In genomic region chr4:140723801-140724200, GRCm38 (mm10) we compare ENCODE assay signal across 9 mouse cellular contexts. TPM values are rescaled to one million over a fixed set of nuclear protein-coding genes. Genes with fewer than 3 reads are reported as not detected.
DNase-seq lines count a peak whose midpoint lies in the region; ATAC-seq and TF ChIP-seq lines count a peak whose summit lies in the region.
"Had no signal": no experiment of that assay in that cellular context is flagged by ENCODE, and none has a peak within 500 bp of the region (broad histone marks: within the 10 kb centered on the region; RNA-seq: fewer than 3 reads in every experiment).

No protein-coding gene starts in this region.

- no peak overlapping the region for H3K27ac ChIP-seq in hindbrain, embryonic 16.5 days (ENCODE audit: low read depth, low read length)
- H3K27ac ChIP-seq in lung, embryonic 16.5 days (ENCODE audit: low read length): no peak overlapping the region
- no peak overlapping the region for H3K27ac ChIP-seq in small intestine, adult 2 months (ENCODE audit: insufficient read depth, low read depth, low read length)
- H3K27ac ChIP-seq: heart, embryonic 13.5 days had no signal

- 53% methylated on average over 5 of the region's 5 CpGs for WGBS in hindbrain, embryonic 16.5 days
- WGBS in lung, embryonic 16.5 days: 50% methylated on average over 5 of the region's 5 CpGs
- 73% methylated on average over 5 of the region's 5 CpGs for WGBS in small intestine, adult 2 months

- H3K9me3 ChIP-seq in hindbrain, embryonic 16.5 days (ENCODE audit: control insufficient read depth, low read length): no peaks in the 10 kb centered on the region
- H3K9me3 ChIP-seq in lung, embryonic 16.5 days (ENCODE audit: control insufficient read depth, low read length): no peaks in the 10 kb centered on the region
- H3K9me3 ChIP-seq: heart, embryonic 13.5 days had no signal

- 0 out of 2 replicates have a peak, but pooled peaks have one; percentile 25 for ATAC-seq in hindbrain, embryonic 16.5 days
- ATAC-seq in lung, embryonic 16.5 days (ENCODE audit: low read depth): peak; percentile 26; the same call in 1 of the 2 replicates

- peaks cover 19% of the 10 kb centered on the region for H3K36me3 ChIP-seq in hindbrain, embryonic 16.5 days (ENCODE audit: control insufficient read depth, insufficient read depth, low read length)
- H3K36me3 ChIP-seq in lung, embryonic 16.5 days (ENCODE audit: control insufficient read depth, insufficient read depth, low read length): peaks cover 28% of the 10 kb centered on the region
- peaks cover 21% of the 10 kb centered on the region for H3K36me3 ChIP-seq in small intestine, adult 2 months (ENCODE audit: control insufficient read depth, insufficient read depth, low read length)

- H3K4me1 ChIP-seq in hindbrain, embryonic 16.5 days (ENCODE audit: control insufficient read depth, insufficient read depth, low read depth, low read length): no peaks in the 10 kb centered on the region
- 0 out of 2 replicates have a peak, but pooled peaks cover 3% of the 10 kb centered on the region for H3K4me1 ChIP-seq in lung, embryonic 16.5 days (replicated peaks; ENCODE audit: control insufficient read depth, insufficient read depth, low read length)
- H3K4me1 ChIP-seq in small intestine, adult 2 months (ENCODE audit: control insufficient read depth, insufficient read depth, insufficient read length, low read length): no peaks in the 10 kb centered on the region

- peak; percentile 56; the same call in 1 of the 2 replicates for TF ChIP-seq CTCF in small intestine, adult 2 months (IDR thresholded peaks at IDR 0.05; ENCODE audit: extremely low read depth, insufficient read length, insufficient replicate concordance, low read depth, low read length)

- H3K27me3 ChIP-seq in hindbrain, embryonic 16.5 days (replicated peaks; ENCODE audit: control insufficient read depth, insufficient read depth, low read length): no peaks in the 10 kb centered on the region
- H3K27me3 ChIP-seq in lung, embryonic 16.5 days (ENCODE audit: control insufficient read depth, insufficient read depth, low read depth, low read length): no peaks in the 10 kb centered on the region
- H3K27me3 ChIP-seq in small intestine, adult 2 months (ENCODE audit: control insufficient read depth, insufficient read depth, low read length): no peaks in the 10 kb centered on the region
- H3K27me3 ChIP-seq: heart, embryonic 13.5 days had no signal

- no peak overlapping the region for H3K4me2 ChIP-seq in hindbrain, embryonic 16.5 days (ENCODE audit: low read length)
- H3K4me2 ChIP-seq in lung, embryonic 16.5 days (ENCODE audit: low read depth, low read length): no peak overlapping the region
- H3K4me2 ChIP-seq: heart, embryonic 13.5 days had no signal

- no peak overlapping the region for H3K9ac ChIP-seq in hindbrain, embryonic 16.5 days (ENCODE audit: low read depth, low read length)
- no peak overlapping the region for H3K9ac ChIP-seq in lung, embryonic 16.5 days (ENCODE audit: low read length)

- H3K4me3 ChIP-seq in hindbrain, embryonic 16.5 days (ENCODE audit: low read length): no peak overlapping the region
- no peak overlapping the region for H3K4me3 ChIP-seq in lung, embryonic 16.5 days (ENCODE audit: low read length)
- H3K4me3 ChIP-seq in small intestine, adult 2 months (ENCODE audit: low read depth, low read length): no peak overlapping the region
- H3K4me3 ChIP-seq: heart, embryonic 13.5 days had no signal

- DNase-seq in 3T3-L1 (ENCODE audit: low read depth, low spot score): peak; percentile 68
- DNase-seq in A20 (ENCODE audit: low read depth, low spot score): peak; percentile 64
- peak; percentile 70 for DNase-seq in embryo, embryonic 10 days (ENCODE audit: low spot score)
- DNase-seq in spleen, postnatal 36 days (ENCODE audit: low spot score in 2 of 2): no peak
- no peak for DNase-seq in urinary bladder, adult 2 months (ENCODE audit: low spot score)

- no peak for TF ChIP-seq POLR2A in small intestine, adult 2 months (IDR thresholded peaks at IDR 0.05; ENCODE audit: low read depth, low read length)

RNA-seq across cellular contexts. Expression of gene Padi6, which starts 18.6 kb away (rescaled TPM):
- polyA plus RNA-seq in hindbrain, embryonic 16.5 days (2015; fragmentation: Nextera tagmentation; extraction: Ambion mirVana): 0.06 TPM in 1 of 2 replicates, not detected in the other
- polyA plus RNA-seq in lung, embryonic 16.5 days (2015; fragmentation: Nextera tagmentation; extraction: Ambion mirVana): not detected in 2 replicates
- not detected in 2 replicates for polyA plus RNA-seq in small intestine, adult 2 months (2012; rRNA removed)
- not detected in 2 replicates for polyA plus RNA-seq in urinary bladder, adult 2 months (2012; rRNA removed)
- polyA plus RNA-seq: heart, embryonic 13.5 days had no signal

RNA-seq across cellular contexts. Expression of gene Rcc2, which starts 23.5 kb away (rescaled TPM):
- 7.7 and 9.5 TPM in 2 replicates for polyA plus RNA-seq in hindbrain, embryonic 16.5 days (2015; fragmentation: Nextera tagmentation; extraction: Ambion mirVana)
- polyA plus RNA-seq in lung, embryonic 16.5 days (2015; fragmentation: Nextera tagmentation; extraction: Ambion mirVana): 21.9 and 22.4 TPM in 2 replicates
- 23.1 and 42.9 TPM in 2 replicates for polyA plus RNA-seq in small intestine, adult 2 months (2012; rRNA removed)
- 21.6 and 31.5 TPM in 2 replicates for polyA plus RNA-seq in urinary bladder, adult 2 months (2012; rRNA removed)

RNA-seq across cellular contexts. Expression of gene Padi4, which starts 50.2 kb away (rescaled TPM):
- 0.14 TPM in 1 of 2 replicates, not detected in the other for polyA plus RNA-seq in hindbrain, embryonic 16.5 days (2015; fragmentation: Nextera tagmentation; extraction: Ambion mirVana)
- polyA plus RNA-seq in lung, embryonic 16.5 days (2015; fragmentation: Nextera tagmentation; extraction: Ambion mirVana): 1.8 and 2.3 TPM in 2 replicates
- 0.35 and 0.77 TPM in 2 replicates for polyA plus RNA-seq in small intestine, adult 2 months (2012; rRNA removed)
- polyA plus RNA-seq in urinary bladder, adult 2 months (2012; rRNA removed): 15.6 and 15.9 TPM in 2 replicates

RNA-seq across cellular contexts. Expression of gene Arhgef10l, which starts 58.0 kb away (rescaled TPM):
- 20.7 and 24.5 TPM in 2 replicates for polyA plus RNA-seq in hindbrain, embryonic 16.5 days (2015; fragmentation: Nextera tagmentation; extraction: Ambion mirVana)
- 15.5 and 15.8 TPM in 2 replicates for polyA plus RNA-seq in lung, embryonic 16.5 days (2015; fragmentation: Nextera tagmentation; extraction: Ambion mirVana)
- polyA plus RNA-seq in small intestine, adult 2 months (2012; rRNA removed): 10.4 and 14.2 TPM in 2 replicates
- polyA plus RNA-seq in urinary bladder, adult 2 months (2012; rRNA removed): 30.0 and 30.8 TPM in 2 replicates

Comparison
In these comparisons a context has a peak if more than half of its experiments do, and no peak if none do; other contexts are left out.
1. DNase-seq: peak in 3T3-L1 (single experiment), A20 (single experiment) and embryo, embryonic 10 days (single experiment); none in spleen, postnatal 36 days (0 of 2) and urinary bladder, adult 2 months (single experiment).